Mouse (Mus musculus) erythroid progenitor cell, adult 5-6 weeks (primary cell): ENCODE data around the gene Fosb. TPM values are rescaled to one million over a fixed set of nuclear protein-coding genes. Genes with fewer than 3 reads are reported as not detected.

ENCODE experiments used
- ATAC-seq: replicated peaks from 2 replicates; pipeline ENCODE4 v1.8.0; 2016; ENCODE audit warnings: moderate number of reproducible peaks, mild to moderate bottlenecking, moderate TSS enrichment, inconsistent platforms; ENCODE audit not compliant: poor library complexity, low FRiP score, severe bottlenecking
- total RNA-seq, 2 experiments: library from RNA; stranded (forward) in 1 of 2; stranded (reverse) in 1 of 2; fragments of 150-400 nt in 1 of 2; fragments of 186-747, 209-891 nt in 1 of 2; gene quantifications; 2 replicates each; pipeline versions ENCODE4 v1.2.3 to v1.2.4; 2015 to 2017; ENCODE audit warnings: low replicate concordance in 2 of 2

Fosb gene
- total RNA-seq, 2 experiments from 2014 or later, result 1.3 to 6.3 TPM

GRCm38 (mm10) chr7:19290969-19291596 lies 18.8 kb downstream of the Fosb start:
- ATAC-seq, result no peak

GRCm38 (mm10) chr7:19284763-19285162 lies 25.1 kb downstream of the Fosb start:
- no peak for ATAC-seq

DNA sequence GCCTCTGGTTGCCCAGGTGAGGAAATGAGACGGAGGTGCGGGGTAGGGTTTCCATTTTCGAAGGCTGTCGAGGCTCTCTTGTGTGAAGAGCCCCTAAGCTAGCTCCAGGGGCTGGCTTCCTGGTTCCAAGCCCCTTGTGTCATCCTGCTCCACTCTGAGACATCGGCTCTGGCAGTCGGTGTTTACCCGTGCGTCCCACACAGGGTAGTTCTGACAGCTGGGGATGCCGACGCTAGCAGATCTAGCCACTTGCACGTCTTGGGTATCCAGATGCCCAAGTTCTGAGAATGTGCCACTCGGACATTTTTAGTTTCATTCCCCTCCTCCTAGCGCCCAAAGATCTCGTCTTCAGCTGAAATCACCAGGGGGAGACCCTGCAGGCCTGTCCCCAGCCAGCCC lies 26.4 kb downstream of the Fosb start:
- no peak for ATAC-seq

- 0 out of 2 replicates have a peak, but pooled peaks have one; percentile 15 for ATAC-seq
Observed at GRCm38 (mm10) chr7:19282791-19283405, 27.0 kb downstream of the Fosb start.

DNA sequence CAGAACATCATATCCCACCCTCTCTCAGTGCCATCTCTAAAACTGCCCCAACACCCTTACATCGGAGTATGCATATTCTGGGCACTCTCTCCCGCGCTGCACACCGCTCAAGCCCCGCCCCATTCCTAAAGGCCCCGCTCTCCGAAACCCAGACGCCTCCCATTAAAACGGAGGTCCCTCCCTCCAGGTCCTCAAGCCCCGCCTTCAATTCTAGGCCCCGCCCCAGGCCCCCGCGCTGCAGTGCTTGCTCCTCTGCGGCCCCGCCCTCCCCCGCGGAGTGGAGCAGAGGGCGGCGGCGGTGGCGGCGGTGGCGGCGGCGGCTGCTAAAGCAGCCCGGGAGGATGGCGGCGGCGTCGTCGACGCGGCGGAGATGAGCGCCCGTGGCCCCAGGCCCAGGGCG lies 27.5 kb downstream of the Fosb start, which contains the start of gene Rtn2:
Gene Rtn2, plus strand, starts transcription at position 240 of the 400 bp plus-strand sequence.
- ATAC-seq, result peak; percentile 88

DNA sequence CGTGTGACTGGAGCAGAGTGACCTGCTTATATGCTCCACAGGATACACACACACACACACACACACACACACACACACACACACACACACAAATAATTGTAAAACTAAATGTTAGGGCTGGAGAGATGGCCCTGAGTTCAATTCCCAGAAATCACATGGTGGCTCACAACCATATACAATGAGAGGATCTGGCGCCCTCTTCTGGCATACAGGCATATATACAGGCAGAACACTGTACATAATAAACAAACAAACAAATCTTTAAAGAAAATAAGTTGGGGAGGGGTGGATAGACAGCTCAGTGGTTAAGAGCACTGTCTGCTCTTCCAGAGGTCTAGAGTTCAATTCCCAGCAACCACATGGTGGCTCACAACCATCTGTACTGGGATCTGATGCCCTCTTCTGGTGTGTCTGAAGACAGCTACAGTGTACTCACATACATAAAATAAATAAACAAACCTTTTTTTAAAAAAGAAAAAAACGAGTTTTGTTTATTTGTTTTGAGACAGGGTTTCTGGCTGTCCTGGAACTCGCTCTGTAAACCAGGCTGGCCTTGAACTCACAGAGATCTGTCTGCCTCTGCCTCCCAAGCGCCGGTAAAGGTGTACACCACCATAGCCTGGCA lies 28.1 kb downstream of the Fosb start:
- ATAC-seq, result peak; percentile 48; the same call in 1 of the 2 replicates

GRCm38 (mm10) chr7:19279581-19280114 lies 30.2 kb downstream of the Fosb start, which contains the start of gene Ppm1n:
Gene Ppm1n, minus strand, starts transcription at chr7:19280064.
- no peak for ATAC-seq

- ATAC-seq, result no peak
Observed at GRCm38 (mm10) chr7:19279052-19279451, 30.8 kb downstream of the Fosb start.

- ATAC-seq, result no peak
Observed at GRCm38 (mm10) chr7:19276253-19276652, 33.6 kb downstream of the Fosb start.

- ATAC-seq, result peak; percentile 75
Observed at GRCm38 (mm10) chr7:19272173-19272764, 37.6 kb downstream of the Fosb start.

GRCm38 (mm10) chr7:19271238-19272172 lies 38.3 kb downstream of the Fosb start, which contains the start of gene Vasp:
Gene Vasp, minus strand, starts transcription at chr7:19271817.
- peak; percentile 82 for ATAC-seq

DNA sequence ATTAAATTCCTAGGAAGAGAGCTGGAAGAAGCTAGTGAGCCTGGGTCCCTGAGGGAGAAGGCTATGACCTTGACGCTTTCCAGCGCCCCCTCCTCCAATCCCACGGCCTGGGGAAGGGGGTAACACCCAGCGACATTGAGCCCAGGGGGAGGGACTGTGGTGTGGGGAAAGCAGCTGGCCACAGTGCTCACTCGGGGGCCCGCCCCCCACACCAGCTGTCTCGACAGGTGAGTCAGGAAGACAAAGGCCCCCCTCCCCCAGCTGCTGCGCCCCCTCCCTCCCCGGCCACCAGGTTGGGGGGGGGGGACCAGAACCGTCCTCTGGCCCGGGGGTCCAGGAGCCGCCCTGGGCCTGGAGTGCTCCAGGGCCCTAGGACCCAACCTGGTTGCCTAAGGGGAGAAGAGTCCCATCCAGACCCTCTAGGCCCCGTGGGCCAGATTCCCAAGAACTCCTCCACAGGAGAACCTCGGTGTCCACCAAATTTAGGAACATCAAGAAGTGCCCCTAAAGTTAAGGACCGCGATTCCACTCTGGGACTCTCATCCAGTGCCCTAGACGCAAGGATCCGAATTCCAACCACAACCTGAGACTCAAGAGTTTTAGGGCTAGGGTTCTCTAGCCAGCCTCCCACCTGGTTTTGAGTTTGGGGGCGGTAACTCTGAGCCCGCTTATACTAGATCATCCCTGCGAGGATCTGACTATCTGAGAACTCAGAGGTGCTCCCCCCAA lies 39.2 kb downstream of the Fosb start:
- ATAC-seq, result no peak

DNA sequence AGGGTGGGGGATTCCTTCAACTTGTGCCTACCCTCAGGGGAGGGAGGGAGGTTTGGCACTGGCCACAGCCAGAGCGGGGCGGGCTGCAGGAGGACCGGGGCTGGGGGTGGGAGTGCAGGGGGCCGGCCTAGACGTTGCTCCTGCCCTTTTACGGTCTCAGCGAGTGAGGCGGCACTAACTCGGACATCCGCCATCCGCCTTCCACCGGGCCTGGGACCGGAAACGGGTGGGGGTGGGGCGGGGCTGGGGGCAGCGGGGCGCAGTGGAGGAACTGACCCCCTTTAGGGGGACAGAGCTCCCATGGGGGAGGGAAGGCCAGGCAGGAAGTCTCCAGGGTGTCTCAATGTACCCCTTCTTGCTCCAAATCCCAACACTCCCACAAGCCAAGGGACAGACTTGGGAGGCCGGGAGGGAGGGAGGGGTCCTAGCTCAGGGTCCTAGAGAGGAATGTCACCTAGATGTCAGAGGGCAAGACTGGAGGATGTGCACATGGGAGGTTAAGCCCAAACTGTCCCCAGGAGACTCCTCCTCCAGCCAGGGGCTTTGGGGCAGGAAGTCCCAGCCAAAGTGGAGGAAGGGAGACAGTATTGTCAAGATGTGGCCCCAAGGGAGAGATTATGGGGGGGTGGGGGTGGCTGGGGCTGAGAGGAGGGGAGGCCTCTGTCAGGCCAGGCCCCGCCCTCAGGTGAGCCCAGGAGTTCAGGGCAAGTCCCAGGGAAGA lies 40.0 kb downstream of the Fosb start:
- ATAC-seq, result no peak

GRCm38 (mm10) chr7:19268993-19269681 lies 40.7 kb downstream of the Fosb start:
- ATAC-seq, result no peak

GRCm38 (mm10) chr7:19267051-19267450 lies 42.8 kb downstream of the Fosb start:
- ATAC-seq, result no peak

DNA sequence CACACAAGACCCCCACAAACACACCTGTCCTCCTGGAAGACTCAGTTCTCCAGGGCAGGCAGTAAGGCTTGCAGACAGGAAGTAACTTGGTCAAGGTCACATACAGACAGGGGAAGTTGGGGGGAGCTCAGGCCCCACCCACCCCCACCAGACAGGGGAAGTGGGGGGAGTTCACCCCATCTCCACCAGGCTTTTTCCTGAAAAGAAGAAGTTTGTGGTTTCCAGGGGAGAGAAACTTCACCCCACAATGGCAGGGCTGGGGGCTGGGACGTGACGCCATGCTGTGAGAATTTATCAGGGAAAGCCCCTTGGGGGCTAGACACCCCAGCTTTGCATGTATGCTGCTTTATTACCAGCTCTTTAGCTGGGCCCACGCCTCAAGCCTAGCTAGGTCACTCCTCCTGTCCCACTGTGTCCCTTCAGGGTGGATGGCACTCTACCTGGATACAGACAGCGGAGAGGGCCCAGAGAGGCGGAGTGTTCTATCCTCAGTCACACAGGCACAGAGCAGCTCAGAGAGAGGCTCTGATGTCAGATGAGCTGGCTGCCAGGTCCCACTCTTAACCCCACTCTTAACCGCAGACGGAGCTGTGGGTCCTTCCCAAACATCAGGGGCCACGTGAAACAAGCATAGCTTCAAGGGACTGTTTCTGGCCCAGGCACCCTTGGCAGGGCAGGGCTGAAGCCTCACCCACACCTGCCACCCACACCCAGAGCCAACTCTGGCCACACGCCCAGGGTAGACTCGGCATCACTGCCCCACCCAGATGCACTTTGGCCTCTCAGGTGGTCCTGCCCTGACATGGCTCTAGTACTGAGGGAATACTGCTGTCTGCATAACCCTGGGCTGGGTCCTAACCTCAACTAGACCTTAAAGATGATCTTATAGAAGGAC lies 43.7 kb downstream of the Fosb start:
- ATAC-seq, result peak; percentile 69
